Mouse (Mus musculus) kidney, postnatal 0 days (tissue): ENCODE measurements around the gene Cdh24. TPM values are rescaled to one million over a fixed set of nuclear protein-coding genes. Genes with fewer than 3 reads are reported as not detected.

Experiments used
- ATAC-seq: fragments of 200-750 bp; cut with Nextera tagmentation; replicated peaks from 2 replicates; pipeline ENCODE4 v1.8.0; 2017; ENCODE audit warnings: low read depth, moderate number of reproducible peaks, moderate TSS enrichment, moderate library complexity; ENCODE audit not compliant: low FRiP score
- DNase-seq: peaks from one replicate; pipeline ENCODE4 v3.0.0-alpha.2; 2016; ENCODE audit warnings: low spot score
- H3K27ac ChIP-seq: fragments of 300-500 bp; sonication (generic); 2 replicates; pipeline ENCODE4 v1.5.1; 2014; ENCODE audit warnings: mild to moderate bottlenecking
- H3K27me3 ChIP-seq: fragments of 300-500 bp; sonication (generic); 2 replicates; pipeline ENCODE4 v1.6.1; 2014; ENCODE audit warnings: low read length, mixed read lengths; ENCODE audit not compliant: insufficient read depth
- H3K36me3 ChIP-seq: fragments of 300-500 bp; sonication (generic); 2 replicates; pipeline ENCODE4 v1.6.1; 2014; ENCODE audit warnings: low read length, mixed read lengths; ENCODE audit not compliant: insufficient read depth
- H3K4me1 ChIP-seq: fragments of 300-500 bp; sonication (generic); replicated peaks from 2 replicates; pipeline ENCODE4 v1.6.1; 2014; ENCODE audit warnings: antibody characterized with exemption, low read length, mixed read lengths; ENCODE audit not compliant: insufficient read depth
- H3K4me2 ChIP-seq: fragments of 300-500 bp; sonication (generic); 2 replicates; pipeline ENCODE4 v1.6.1; 2014; ENCODE audit warnings: mild to moderate bottlenecking, low read length, moderate library complexity, mixed read lengths
- H3K4me3 ChIP-seq: fragments of 300-500 bp; sonication (generic); replicated peaks from 2 replicates; pipeline ENCODE4 v1.5.1; 2014; ENCODE audit warnings: low read depth, low read length
- H3K9ac ChIP-seq: fragments of 300-500 bp; sonication (generic); 2 replicates; pipeline ENCODE4 v1.6.1; 2014; ENCODE audit warnings: low read depth, low read length
- H3K9me3 ChIP-seq: fragments of 300-500 bp; sonication (generic); replicated peaks from 2 replicates; pipeline ENCODE4 v1.6.1; 2016; ENCODE audit warnings: low read length, inconsistent platforms, mixed read lengths
- CTCF ChIP-seq: IDR thresholded peaks from 2 replicates; pipeline ENCODE4 v1.5.1; 2016; ENCODE audit warnings: antibody characterized with exemption, low read depth, mild to moderate bottlenecking, moderate library complexity
- WGBS: fragments of 180-500 bp; shearing (Covaris S2); extraction: QIAGEN DNeasy Blood & Tissue Kit; methylation state at CpG from one replicate; pipeline ENCODE4 v1.1.7; 2014; 5-methylcytosine and 5-hydroxymethylcytosine counted together
- microRNA counts: library from miRNA; unstranded; fragments of <30 nt; microRNA quantifications from one replicate; lab custom pipeline; 2015
- microRNA-seq: library from miRNA; unstranded; fragments of <30 nt; microRNA quantifications from one replicate; pipeline ENCODE4, GENCODE M21; 2016
- polyA plus RNA-seq: library from polyadenylated mRNA; unstranded; fragments of >200 nt; fragmentation: Nextera tagmentation; extraction: Ambion mirVana; gene quantifications from 2 replicates; pipeline ENCODE4 v1.2.1, GENCODE M21; 2015

The Cdh24 gene
- polyA plus RNA-seq, 1 experiment from 2014 or later, result 1.4 TPM

DNA sequence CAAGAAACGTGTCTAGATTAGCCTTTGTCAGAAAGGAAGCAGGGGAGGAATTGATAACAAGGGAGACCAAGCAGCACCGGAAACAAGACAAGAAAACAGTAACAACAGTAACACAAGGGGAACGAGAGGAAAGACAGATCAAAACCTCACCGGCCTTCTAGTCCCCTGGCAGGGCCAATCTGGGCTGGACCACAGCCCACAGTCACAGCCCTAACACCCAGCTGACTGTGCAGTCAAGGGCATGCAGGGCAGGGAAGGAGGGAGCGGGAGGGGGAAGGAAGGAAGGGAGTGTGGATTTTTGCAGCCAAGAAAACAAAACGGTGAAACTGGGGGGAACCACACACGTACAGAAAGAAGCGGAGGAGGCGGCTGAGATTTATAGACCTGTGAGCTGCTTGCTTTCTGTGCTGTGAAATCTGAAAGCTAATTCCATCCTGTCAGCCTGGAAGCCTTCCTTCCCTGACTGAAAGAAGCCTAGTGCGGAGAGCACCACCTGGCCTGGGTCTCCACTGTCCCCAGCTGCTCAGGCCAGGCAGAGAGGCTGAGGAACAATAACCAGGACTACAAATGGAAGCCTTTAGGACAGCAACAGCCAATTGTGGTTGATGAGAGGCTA is 48.7 kb downstream of the Cdh24 start:
- Histone ChIP-seq H3K4me2 (no peak overlapping the region), H3K36me3 (0 out of 2 replicates have a peak, but pooled peaks cover 4% of the 10 kb centered on the region), H3K27me3 (no peaks in the 10 kb centered on the region), H3K4me1 (peaks cover 5% of the 10 kb centered on the region; the same call in 1 of the 2 replicates), H3K27ac (peak overlapping the region; percentile 72), H3K9me3 (no peaks in the 10 kb centered on the region), H3K4me3 (no peak overlapping the region), H3K9ac (no peak overlapping the region)
- WGBS, result 15% methylated on average over 10 of the region's 10 CpGs
- peak; percentile 75 for ATAC-seq
- peak; percentile 94 for DNase-seq
- no peak for TF ChIP-seq CTCF

DNA sequence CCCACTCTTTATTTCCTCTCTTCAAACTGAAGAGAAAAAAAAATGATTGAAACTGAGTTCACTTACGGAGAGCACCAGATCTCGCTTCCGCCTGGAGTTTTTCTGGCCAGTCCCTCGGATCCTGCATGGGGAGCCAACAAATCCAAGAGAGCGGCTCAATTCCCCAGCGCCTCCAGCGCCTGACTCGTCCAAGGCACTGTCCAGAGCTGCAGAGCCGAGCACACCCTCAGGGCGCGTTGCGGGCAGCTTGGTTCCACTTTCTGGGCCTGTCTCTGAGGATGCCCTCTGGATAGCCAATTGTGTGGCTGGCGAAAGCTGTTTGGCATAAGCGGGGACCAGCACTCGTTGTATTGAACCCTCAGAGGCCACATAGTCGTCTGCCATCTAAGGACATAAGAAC is 50.1 kb downstream of the Cdh24 start:
- Histone ChIP-seq H3K4me2 (no peak overlapping the region), H3K4me3 (no peak overlapping the region), H3K9ac (no peak overlapping the region), H3K27me3 (no peaks in the 10 kb centered on the region), H3K9me3 (no peaks in the 10 kb centered on the region), H3K4me1 (peaks cover 5% of the 10 kb centered on the region; the same call in 1 of the 2 replicates), H3K36me3 (0 out of 2 replicates have a peak, but pooled peaks cover 4% of the 10 kb centered on the region), H3K27ac (no peak overlapping the region)
- no peak for DNase-seq
- TF ChIP-seq CTCF, result no peak
- WGBS, result 91% methylated on average over 16 of the region's 16 CpGs
- ATAC-seq, result no peak

DNA sequence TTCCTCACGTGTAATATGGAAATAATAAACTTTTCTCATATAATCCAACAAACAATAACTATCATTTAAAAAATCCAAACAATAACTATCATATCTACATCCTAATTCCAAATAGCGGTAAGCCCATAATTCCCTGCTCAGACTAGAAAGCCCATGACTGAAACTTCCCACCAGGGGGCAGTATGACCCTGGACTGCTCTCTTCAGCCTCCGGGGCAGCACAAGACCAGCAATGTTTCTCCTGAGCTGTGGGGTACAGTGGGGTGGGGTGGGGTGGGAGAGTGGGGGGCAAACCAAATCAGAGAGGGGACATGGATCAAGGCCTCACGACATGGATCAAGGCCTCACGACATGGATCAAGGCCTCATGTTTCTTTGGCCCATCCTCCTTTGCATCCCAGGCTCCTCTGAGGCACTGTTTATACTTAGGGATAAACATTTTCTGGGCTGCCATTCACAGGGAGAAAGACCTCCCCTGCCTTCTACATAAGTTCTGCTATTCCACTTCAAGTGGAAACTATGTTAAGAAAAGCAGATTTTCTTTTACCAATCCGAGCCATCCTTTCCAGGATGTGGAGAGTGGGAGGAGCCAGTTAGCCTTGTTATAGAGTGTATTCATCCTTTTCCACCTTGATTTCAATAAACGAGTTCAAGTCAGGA is 57.4 kb downstream of the Cdh24 start:
- Histone ChIP-seq H3K4me2 (no peak overlapping the region), H3K9me3 (no peaks in the 10 kb centered on the region), H3K9ac (no peak overlapping the region), H3K4me1 (peaks cover 1% of the 10 kb centered on the region; the same call in 1 of the 2 replicates), H3K27ac (no peak overlapping the region), H3K4me3 (no peak overlapping the region), H3K27me3 (no peaks in the 10 kb centered on the region), H3K36me3 (peaks cover 11% of the 10 kb centered on the region; the same call in 1 of the 2 replicates)
- peak; percentile 81 for TF ChIP-seq CTCF
- DNase-seq (peak; percentile 82), ATAC-seq (peak; percentile 64; the same call in 1 of the 2 replicates)
- WGBS, result 36% methylated on average over 7 of the region's 7 CpGs

- ATAC-seq, result no peak
- H3K4me2 ChIP-seq, result no peak overlapping the region
- no peak overlapping the region for H3K4me3 ChIP-seq
- H3K4me1 ChIP-seq, result peaks cover 7% of the 10 kb centered on the region; the same call in 1 of the 2 replicates
- H3K27ac ChIP-seq, result no peak overlapping the region
- peaks cover 11% of the 10 kb centered on the region; the same call in 1 of the 2 replicates for H3K36me3 ChIP-seq
- H3K9ac ChIP-seq, result no peak overlapping the region
- H3K9me3 ChIP-seq, result no peaks in the 10 kb centered on the region
- no peak for DNase-seq
- H3K27me3 ChIP-seq, result no peaks in the 10 kb centered on the region
- no peak for TF ChIP-seq CTCF
- 89% methylated on average over 9 of the region's 9 CpGs for WGBS
Measured at GRCm38 (mm10) chr14:54582536-54582935, 58.6 kb downstream of the Cdh24 start.

MicroRNA genes within 50 kb of the gene (microRNA counts, 519-probe panel; counts per million panel counts)
- microRNA mmu-miR-686 (lab: Ali Mortazavi, UCI), result 330 counts per million, percentile 68 among the panel's probes with 10 or more counts

Small RNA genes within 50 kb of the gene (microRNA-seq; reads per million reads assigned to microRNA genes)
- gene Mir686 (not detected), gene Mir6948 (0.60 reads per million)

Other genes starting within 250 kb of the Cdh24 start
- gene Slc7a7, start 223.6 kb downstream of the Cdh24 start, polyA plus RNA-seq, result 27.8 and 36.4 TPM in 2 replicates
- gene Mrpl52, start 214.5 kb downstream of the Cdh24 start, polyA plus RNA-seq, result 357 and 408 TPM in 2 replicates
- gene Mmp14, start 209.8 kb downstream of the Cdh24 start, polyA plus RNA-seq, result 107 and 114 TPM in 2 replicates
- 76.5 and 78.4 TPM in 2 replicates for gene Lrp10, start 177.2 kb downstream of the Cdh24 start, polyA plus RNA-seq
- 4.3 and 4.4 TPM in 2 replicates for gene Rem2, start 165.3 kb downstream of the Cdh24 start, polyA plus RNA-seq
- gene Prmt5, start 123.8 kb downstream of the Cdh24 start, polyA plus RNA-seq, result 52.2 and 60.1 TPM in 2 replicates
- gene Haus4, start 86.7 kb downstream of the Cdh24 start, polyA plus RNA-seq, result 41.6 and 46.4 TPM in 2 replicates
- 34.6 and 40.9 TPM in 2 replicates for gene Ajuba, start 63.8 kb downstream of the Cdh24 start, polyA plus RNA-seq
- 6.4 TPM in 2 replicates for gene 4931414P19Rik, start 35.4 kb downstream of the Cdh24 start, polyA plus RNA-seq
- gene Psmb5, start 23.3 kb downstream of the Cdh24 start, polyA plus RNA-seq, result 370 and 387 TPM in 2 replicates
- gene Psmb11, start 19.9 kb downstream of the Cdh24 start, polyA plus RNA-seq, result 0.13 TPM in 1 of 2 replicates, not detected in the other
- gene Gm17606, start 412 bp downstream of the Cdh24 start, polyA plus RNA-seq, result not detected in 2 replicates
- gene 1700123O20Rik, start 44.9 kb upstream of the Cdh24 start, polyA plus RNA-seq, result 102 TPM in 2 replicates
- 86.7 and 90.1 TPM in 2 replicates for gene Acin1, start 45.6 kb upstream of the Cdh24 start, polyA plus RNA-seq
- gene Gm29776, start 57.5 kb upstream of the Cdh24 start, polyA plus RNA-seq, result 0.07 TPM in 1 of 2 replicates, not detected in the other
- not detected in 2 replicates for gene Cebpe, start 70.8 kb upstream of the Cdh24 start, polyA plus RNA-seq
- gene Slc7a8, start 140.6 kb upstream of the Cdh24 start, polyA plus RNA-seq, result 25.4 and 25.7 TPM in 2 replicates
- gene Rnf212b, start 172.8 kb upstream of the Cdh24 start, polyA plus RNA-seq, result 0.80 and 1.2 TPM in 2 replicates
- gene Homez, start 229.6 kb upstream of the Cdh24 start, polyA plus RNA-seq, result 18.7 and 19.9 TPM in 2 replicates
- 3.1 and 4.2 TPM in 2 replicates for gene Ppp1r3e, start 236.2 kb upstream of the Cdh24 start, polyA plus RNA-seq
- gene Bcl2l2, start 242.0 kb upstream of the Cdh24 start, polyA plus RNA-seq, result 5.3 and 5.6 TPM in 2 replicates
- gene Gm20521, start 242.1 kb upstream of the Cdh24 start, polyA plus RNA-seq, result 1.7 and 2.5 TPM in 2 replicates